Mouse (Mus musculus): ENCODE measurements around the gene Rab4a. TPM values are rescaled to one million over a fixed set of nuclear protein-coding genes. Genes with fewer than 3 reads are reported as not detected.

Rab4a gene
- polyA plus RNA-seq, 1 experiment from 2014 or later: 85.4 TPM

DNA sequence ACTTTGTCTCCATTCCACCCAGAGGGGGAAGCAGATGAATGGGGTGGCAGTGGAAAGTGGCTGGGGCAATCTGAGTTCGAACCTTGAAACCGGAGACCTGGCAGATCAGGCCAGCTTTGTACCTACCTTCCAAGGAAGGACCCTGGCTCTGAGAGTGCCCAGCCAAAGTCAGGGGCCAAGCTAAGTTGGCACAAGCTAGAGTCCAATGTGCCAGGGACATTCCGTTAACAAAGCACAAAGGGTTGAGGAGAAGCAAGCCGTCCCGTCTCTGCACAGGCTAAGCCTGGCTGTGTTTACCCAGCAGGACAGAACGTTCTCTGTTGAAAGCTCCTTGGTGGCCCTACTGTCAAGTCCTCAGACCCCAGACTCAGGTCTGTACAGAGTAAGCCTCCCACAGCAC, 19.6 kb upstream of the Rab4a start:
- 74% methylated on average over 6 of the region's 6 CpGs for whole genome bisulfite sequencing
- Histone ChIP-seq H3K4me2 (ENCODE audit: low read depth, low read length) (no peak overlapping the region), H3K4me3 (ENCODE audit: low read depth, low read length) (no peak overlapping the region), H3K27me3 (ENCODE audit: control insufficient read depth, insufficient read depth, low read length) (no peaks in the 10 kb centered on the region), H3K27ac (ENCODE audit: low read depth, low read length) (no peak overlapping the region), H3K4me1 (ENCODE audit: control insufficient read depth, insufficient read depth, low read length) (no peaks in the 10 kb centered on the region; the same call in 1 of the 2 replicates), H3K9ac (replicated peaks; ENCODE audit: low read depth, low read length) (no peak overlapping the region), H3K36me3 (ENCODE audit: control insufficient read depth, insufficient read depth, low read length) (no peaks in the 10 kb centered on the region), H3K9me3 (ENCODE audit: control insufficient read depth, low read length) (no peaks in the 10 kb centered on the region)
- no peak for ATAC-seq (ENCODE audit: low read depth)

GRCm38 (mm10) chr8:123786644-123787043, 19.1 kb upstream of the Rab4a start:
- H3K4me3 ChIP-seq (ENCODE audit: low read depth, low read length): no peak overlapping the region
- H3K9me3 ChIP-seq (ENCODE audit: control insufficient read depth, low read length): no peaks in the 10 kb centered on the region
- no peak overlapping the region for H3K27ac ChIP-seq (ENCODE audit: low read depth, low read length)
- no peak overlapping the region for H3K4me2 ChIP-seq (ENCODE audit: low read depth, low read length)
- no peaks in the 10 kb centered on the region for H3K4me1 ChIP-seq (ENCODE audit: control insufficient read depth, insufficient read depth, low read length)
- H3K9ac ChIP-seq (replicated peaks; ENCODE audit: low read depth, low read length): no peak overlapping the region
- H3K27me3 ChIP-seq (ENCODE audit: control insufficient read depth, insufficient read depth, low read length): no peaks in the 10 kb centered on the region
- no peaks in the 10 kb centered on the region for H3K36me3 ChIP-seq (ENCODE audit: control insufficient read depth, insufficient read depth, low read length)
- 77% methylated on average over 6 of the region's 6 CpGs for WGBS
- ATAC-seq (ENCODE audit: low read depth): no peak

DNA sequence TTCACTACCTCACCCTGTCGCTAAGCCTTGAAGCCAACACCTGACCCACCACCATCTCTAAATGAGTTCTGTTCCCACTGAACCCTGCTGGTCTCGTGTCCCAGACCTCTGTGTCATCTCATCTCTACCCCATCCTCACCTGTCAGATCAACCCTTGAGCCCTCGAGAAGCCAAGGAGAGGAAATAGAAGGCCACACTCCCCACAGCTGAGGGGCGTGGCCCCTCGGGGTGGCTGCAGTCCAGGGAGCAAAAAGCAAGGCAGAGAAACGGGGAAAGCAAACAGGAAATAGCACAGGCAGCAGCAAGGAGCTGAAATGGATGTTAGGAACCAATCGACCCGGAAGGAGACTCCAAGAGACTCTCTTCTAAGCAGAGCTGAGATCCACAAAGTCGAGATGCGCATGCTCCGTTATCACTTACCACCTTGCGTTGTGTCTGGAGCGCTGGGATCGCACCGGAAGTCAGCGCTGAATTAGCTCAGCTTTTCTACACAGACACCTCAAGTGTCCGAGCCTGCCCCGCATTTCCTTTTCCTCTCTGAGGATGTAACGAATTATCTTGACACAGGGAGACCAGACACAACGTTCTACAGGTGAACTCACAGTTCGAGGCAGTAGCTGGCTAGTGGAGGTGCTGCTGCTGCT, 18.4 kb upstream of the Rab4a start:
- no peaks in the 10 kb centered on the region for H3K9me3 ChIP-seq (ENCODE audit: control insufficient read depth, low read length)
- no peak overlapping the region for H3K4me2 ChIP-seq (ENCODE audit: low read depth, low read length)
- H3K4me1 ChIP-seq (ENCODE audit: control insufficient read depth, insufficient read depth, low read length): no peaks in the 10 kb centered on the region
- 56% methylated on average over 21 of the region's 21 CpGs for WGBS
- no peak overlapping the region for H3K9ac ChIP-seq (replicated peaks; ENCODE audit: low read depth, low read length)
- no peak overlapping the region for H3K27ac ChIP-seq (ENCODE audit: low read depth, low read length)
- no peaks in the 10 kb centered on the region for H3K36me3 ChIP-seq (ENCODE audit: control insufficient read depth, insufficient read depth, low read length)
- ATAC-seq (ENCODE audit: low read depth): no peak
- no peaks in the 10 kb centered on the region for H3K27me3 ChIP-seq (ENCODE audit: control insufficient read depth, insufficient read depth, low read length)
- H3K4me3 ChIP-seq (ENCODE audit: low read depth, low read length): no peak overlapping the region

- H3K27me3 ChIP-seq (ENCODE audit: control insufficient read depth, insufficient read depth, low read length): no peaks in the 10 kb centered on the region
- H3K4me1 ChIP-seq (ENCODE audit: control insufficient read depth, insufficient read depth, low read length): no peaks in the 10 kb centered on the region
- no peak overlapping the region for H3K9ac ChIP-seq (replicated peaks; ENCODE audit: low read depth, low read length)
- no peaks in the 10 kb centered on the region for H3K36me3 ChIP-seq (ENCODE audit: control insufficient read depth, insufficient read depth, low read length)
- H3K4me3 ChIP-seq (ENCODE audit: low read depth, low read length): no peak overlapping the region
- no peaks in the 10 kb centered on the region for H3K9me3 ChIP-seq (ENCODE audit: control insufficient read depth, low read length)
- no peak for ATAC-seq (ENCODE audit: low read depth)
- WGBS: 50% methylated on average over 14 of the region's 14 CpGs
- no peak overlapping the region for H3K27ac ChIP-seq (ENCODE audit: low read depth, low read length)
- no peak overlapping the region for H3K4me2 ChIP-seq (ENCODE audit: low read depth, low read length)
Measured at GRCm38 (mm10) chr8:123788416-123789170, 17.2 kb upstream of the Rab4a start.

- H3K4me3 ChIP-seq (ENCODE audit: low read depth, low read length): no peak overlapping the region
- H3K4me2 ChIP-seq (ENCODE audit: low read depth, low read length): no peak overlapping the region
- H3K4me1 ChIP-seq (ENCODE audit: control insufficient read depth, insufficient read depth, low read length): no peaks in the 10 kb centered on the region
- 88% methylated on average over 9 of the region's 9 CpGs for WGBS
- no peak overlapping the region for H3K9ac ChIP-seq (replicated peaks; ENCODE audit: low read depth, low read length)
- H3K27me3 ChIP-seq (ENCODE audit: control insufficient read depth, insufficient read depth, low read length): no peaks in the 10 kb centered on the region
- no peak for ATAC-seq (ENCODE audit: low read depth)
- H3K27ac ChIP-seq (ENCODE audit: low read depth, low read length): no peak overlapping the region
- no peaks in the 10 kb centered on the region for H3K9me3 ChIP-seq (ENCODE audit: control insufficient read depth, low read length)
- H3K36me3 ChIP-seq (ENCODE audit: control insufficient read depth, insufficient read depth, low read length): no peaks in the 10 kb centered on the region
Measured at GRCm38 (mm10) chr8:123789461-123789860, 16.3 kb upstream of the Rab4a start.

DNA sequence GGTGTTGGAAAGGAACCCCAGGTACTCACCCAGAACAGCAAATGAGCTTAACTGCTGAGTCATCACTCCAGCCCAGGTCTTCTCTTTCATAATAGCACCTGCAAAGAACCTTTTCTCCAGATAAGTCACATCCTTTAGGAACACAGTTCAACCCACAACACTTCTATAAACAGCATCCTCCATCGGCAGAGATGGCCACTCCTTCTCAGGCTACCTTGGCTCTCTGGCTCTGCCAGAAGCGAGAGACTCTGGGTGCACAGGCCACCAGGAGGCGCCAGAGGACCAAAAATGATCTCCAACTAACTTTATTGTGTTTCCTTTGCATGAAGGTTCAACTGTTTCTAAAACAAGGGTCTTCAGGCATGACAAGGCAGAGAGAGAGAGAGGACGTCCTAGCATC, 15.8 kb upstream of the Rab4a start:
- Histone ChIP-seq H3K27me3 (ENCODE audit: control insufficient read depth, insufficient read depth, low read length) (no peaks in the 10 kb centered on the region), H3K9me3 (ENCODE audit: control insufficient read depth, low read length) (no peaks in the 10 kb centered on the region), H3K9ac (replicated peaks; ENCODE audit: low read depth, low read length) (no peak overlapping the region), H3K4me1 (ENCODE audit: control insufficient read depth, insufficient read depth, low read length) (no peaks in the 10 kb centered on the region), H3K4me2 (ENCODE audit: low read depth, low read length) (no peak overlapping the region), H3K27ac (ENCODE audit: low read depth, low read length) (no peak overlapping the region), H3K36me3 (ENCODE audit: control insufficient read depth, insufficient read depth, low read length) (no peaks in the 10 kb centered on the region), H3K4me3 (ENCODE audit: low read depth, low read length) (no peak overlapping the region)
- 1% methylated on average over 4 of the region's 4 CpGs for WGBS
- ATAC-seq (ENCODE audit: low read depth): no peak

- H3K4me2 ChIP-seq (ENCODE audit: low read depth, low read length): no peak overlapping the region
- H3K27ac ChIP-seq (ENCODE audit: low read depth, low read length): no peak overlapping the region; the same call in 1 of the 2 replicates
- WGBS: 32% methylated on average over 16 of the region's 16 CpGs
- H3K4me1 ChIP-seq (ENCODE audit: control insufficient read depth, insufficient read depth, low read length): no peaks in the 10 kb centered on the region
- H3K4me3 ChIP-seq (ENCODE audit: low read depth, low read length): no peak overlapping the region
- H3K36me3 ChIP-seq (ENCODE audit: control insufficient read depth, insufficient read depth, low read length): no peaks in the 10 kb centered on the region
- H3K27me3 ChIP-seq (ENCODE audit: control insufficient read depth, insufficient read depth, low read length): no peaks in the 10 kb centered on the region
- H3K9me3 ChIP-seq (ENCODE audit: control insufficient read depth, low read length): no peaks in the 10 kb centered on the region
- peak; percentile 68; the same call in 1 of the 2 replicates for ATAC-seq (ENCODE audit: low read depth)
- H3K9ac ChIP-seq (replicated peaks; ENCODE audit: low read depth, low read length): no peak overlapping the region
Measured at GRCm38 (mm10) chr8:123791101-123791844, 14.5 kb upstream of the Rab4a start.

GRCm38 (mm10) chr8:123791845-123792225, 13.9 kb upstream of the Rab4a start:
- H3K4me1 ChIP-seq (ENCODE audit: control insufficient read depth, insufficient read depth, low read length): no peaks in the 10 kb centered on the region
- H3K9me3 ChIP-seq (ENCODE audit: control insufficient read depth, low read length): no peaks in the 10 kb centered on the region
- no peak overlapping the region for H3K4me3 ChIP-seq (ENCODE audit: low read depth, low read length)
- H3K27ac ChIP-seq (ENCODE audit: low read depth, low read length): no peak overlapping the region
- no peak overlapping the region for H3K4me2 ChIP-seq (ENCODE audit: low read depth, low read length)
- no peaks in the 10 kb centered on the region for H3K36me3 ChIP-seq (ENCODE audit: control insufficient read depth, insufficient read depth, low read length)
- no peaks in the 10 kb centered on the region for H3K27me3 ChIP-seq (ENCODE audit: control insufficient read depth, insufficient read depth, low read length)
- WGBS: 50% methylated on average over 7 of the region's 7 CpGs
- no peak overlapping the region for H3K9ac ChIP-seq (replicated peaks; ENCODE audit: low read depth, low read length)
- no peak for ATAC-seq (ENCODE audit: low read depth)

DNA sequence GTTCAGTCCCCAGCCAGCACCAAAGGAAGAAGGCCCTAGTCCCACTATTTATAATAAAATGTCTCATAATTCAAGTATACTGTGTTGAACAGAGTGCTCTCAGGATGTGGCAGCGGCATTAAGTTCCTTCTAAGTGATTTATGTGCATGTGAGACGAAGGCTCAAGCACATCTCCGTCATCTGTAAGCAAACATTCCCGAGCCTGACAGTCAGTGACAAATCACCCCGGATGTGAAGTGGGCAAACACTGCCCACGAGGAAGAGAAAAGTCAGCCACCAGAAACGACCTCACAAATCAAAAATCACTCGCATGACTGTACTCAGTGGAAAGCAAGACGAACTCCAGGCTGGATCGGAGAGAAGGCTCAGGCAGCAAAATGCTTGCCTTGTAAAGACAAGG, 11.9 kb upstream of the Rab4a start:
- Histone ChIP-seq H3K4me1 (ENCODE audit: control insufficient read depth, insufficient read depth, low read length) (no peaks in the 10 kb centered on the region), H3K27ac (ENCODE audit: low read depth, low read length) (no peak overlapping the region), H3K9ac (replicated peaks; ENCODE audit: low read depth, low read length) (no peak overlapping the region), H3K4me2 (ENCODE audit: low read depth, low read length) (no peak overlapping the region), H3K36me3 (ENCODE audit: control insufficient read depth, insufficient read depth, low read length) (no peaks in the 10 kb centered on the region), H3K27me3 (ENCODE audit: control insufficient read depth, insufficient read depth, low read length) (no peaks in the 10 kb centered on the region), H3K9me3 (ENCODE audit: control insufficient read depth, low read length) (no peaks in the 10 kb centered on the region), H3K4me3 (ENCODE audit: low read depth, low read length) (no peak overlapping the region)
- WGBS: 23% methylated on average over 10 of the region's 10 CpGs
- no peak for ATAC-seq (ENCODE audit: low read depth)
